Mouse (Mus musculus) c-Kit-negative CD71-positive TER-119-positive erythroid progenitor cells, embryonic 14.5 days (primary cell): ENCODE results near the gene Vmn1r235.
"Not testable (repeated sequence)": the region's sequence is repeated elsewhere in the genome, so short reads cannot be mapped to it uniquely, and the experiment has no call there.

Source experiments
- DNase-seq: peaks from one replicate; pipeline ENCODE4 v3.0.0-alpha.2; 2013; ENCODE audit warnings: low read depth, low spot score

Gene Vmn1r235

DNA sequence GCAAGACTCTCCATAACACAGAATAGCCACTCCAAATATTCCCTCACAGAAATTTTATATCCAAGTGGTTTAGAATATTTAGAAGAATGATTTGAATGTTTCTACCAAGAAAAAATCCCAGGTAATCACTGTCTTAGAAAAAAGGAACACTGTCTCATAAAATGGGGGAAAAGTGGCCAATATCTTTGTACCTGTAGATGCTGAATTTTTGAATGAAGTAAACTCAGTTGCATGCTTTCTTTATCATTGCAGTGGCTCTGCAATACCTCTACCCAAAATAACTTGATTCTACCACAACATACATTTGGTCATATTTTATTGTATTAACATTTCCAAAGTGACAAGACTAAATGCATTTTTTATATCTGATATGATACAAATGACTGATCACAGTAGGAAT lies at the start of gene Vmn1r235:
Gene Vmn1r235, plus strand, starts transcription at position 301 of the 400 bp plus-strand sequence.
- no peak for DNase-seq

DNA sequence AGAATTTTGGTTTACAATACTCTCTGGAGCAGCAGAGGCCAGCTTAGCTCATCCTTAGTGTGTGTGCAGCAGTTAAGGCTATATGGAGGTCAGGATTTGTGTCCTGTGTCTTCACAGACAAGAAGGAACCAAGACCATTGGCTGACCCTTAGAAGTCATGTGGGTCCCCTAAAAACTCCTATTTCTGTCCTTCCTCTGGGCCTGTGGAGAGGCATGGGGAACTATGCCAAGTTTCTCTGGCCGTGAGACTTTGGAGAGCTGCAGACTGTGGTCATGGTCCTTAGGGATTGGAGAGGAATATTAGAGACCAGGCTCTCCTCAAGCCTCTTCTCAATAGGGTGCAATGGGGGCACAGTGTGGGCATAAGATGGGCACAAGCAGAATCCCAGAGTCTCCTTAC lies 45.1 kb upstream of the Vmn1r235 start:
- DNase-seq = not testable (repeated sequence)

DNA sequence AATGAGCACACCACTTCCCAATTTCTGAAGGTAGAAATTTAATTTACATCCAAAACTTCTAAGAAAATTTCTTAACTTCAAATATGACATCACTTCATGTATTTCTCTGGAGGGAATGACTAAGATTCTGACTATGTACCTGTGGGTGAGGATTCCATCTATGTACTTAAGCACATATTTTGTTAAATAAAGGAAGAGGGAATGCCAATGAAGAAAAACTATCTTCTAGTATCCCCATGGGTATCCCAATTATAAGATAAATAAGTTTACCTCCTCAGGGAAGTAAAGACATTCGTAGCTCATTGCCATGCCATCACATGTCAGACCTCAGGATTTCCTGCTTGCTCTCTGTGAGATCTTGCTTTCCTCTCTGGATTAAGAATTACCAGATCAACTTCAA lies 30.4 kb upstream of the Vmn1r235 start, which contains the start of gene Vmn1r234:
Gene Vmn1r234, plus strand, starts transcription at position 301 of the 400 bp plus-strand sequence.
- DNase-seq = no peak

DNA sequence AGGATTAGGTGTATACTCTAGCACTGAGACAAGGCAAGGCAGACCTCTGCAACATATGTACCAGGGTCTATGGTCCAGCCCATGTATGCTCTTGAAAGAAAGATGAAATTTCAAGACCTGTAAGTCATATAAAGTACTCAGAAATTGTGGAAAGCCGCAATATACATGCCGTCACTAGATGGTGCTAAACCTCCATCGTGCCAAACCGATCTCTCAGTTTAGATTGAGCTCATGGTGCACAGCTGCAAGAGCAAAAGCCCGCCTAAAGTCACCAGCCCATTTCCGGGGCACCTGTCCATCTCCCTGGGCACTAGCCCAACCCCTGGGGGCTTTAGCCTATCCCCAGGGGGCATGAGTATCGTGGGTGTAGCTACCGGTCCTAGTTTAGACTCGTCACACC lies 24.6 kb upstream of the Vmn1r235 start:
- DNase-seq = no peak

DNA sequence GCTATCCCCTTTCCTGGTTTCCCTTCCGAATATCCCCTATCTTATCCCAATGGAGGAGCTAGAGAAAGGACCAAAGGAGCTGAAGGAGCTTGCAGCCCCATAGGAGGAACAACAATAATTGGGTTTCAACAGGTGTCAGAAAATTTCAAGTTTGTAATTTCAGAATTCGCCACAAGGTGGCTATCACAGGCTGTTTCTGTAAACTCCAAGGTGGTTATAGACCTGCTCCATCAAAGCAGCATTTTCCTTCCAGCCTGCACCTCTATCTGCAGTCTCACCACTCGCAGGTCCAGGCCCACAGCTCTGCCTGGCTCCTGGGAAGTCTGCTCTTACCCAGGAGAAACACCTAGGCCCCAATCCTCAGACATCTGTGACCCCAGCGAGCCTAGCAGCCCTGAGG lies 15.9 kb downstream of the Vmn1r235 start:
- DNase-seq = no peak

DNA sequence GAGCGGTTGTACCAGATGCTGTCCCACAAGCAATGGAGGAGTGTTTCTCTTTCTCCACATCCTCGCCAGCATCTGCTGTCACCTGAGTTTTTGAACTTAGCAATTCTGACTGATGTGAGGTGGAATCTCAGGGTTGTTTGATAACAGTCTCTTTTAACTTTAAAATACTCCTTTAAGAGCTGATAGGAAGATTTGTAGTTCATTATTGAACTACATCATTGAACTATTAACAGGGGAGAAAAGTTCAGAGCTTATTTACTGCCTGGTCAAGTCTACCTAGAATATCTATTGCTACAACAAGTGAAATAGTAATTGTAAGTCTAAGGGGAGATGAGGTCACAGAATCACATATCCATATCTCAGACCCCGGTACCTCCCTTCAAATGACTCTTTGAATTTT lies 26.4 kb downstream of the Vmn1r235 start, which contains the start of gene Vmn1r236:
Gene Vmn1r236, plus strand, starts transcription at position 301 of the 400 bp plus-strand sequence.
- DNase-seq = no peak

DNA sequence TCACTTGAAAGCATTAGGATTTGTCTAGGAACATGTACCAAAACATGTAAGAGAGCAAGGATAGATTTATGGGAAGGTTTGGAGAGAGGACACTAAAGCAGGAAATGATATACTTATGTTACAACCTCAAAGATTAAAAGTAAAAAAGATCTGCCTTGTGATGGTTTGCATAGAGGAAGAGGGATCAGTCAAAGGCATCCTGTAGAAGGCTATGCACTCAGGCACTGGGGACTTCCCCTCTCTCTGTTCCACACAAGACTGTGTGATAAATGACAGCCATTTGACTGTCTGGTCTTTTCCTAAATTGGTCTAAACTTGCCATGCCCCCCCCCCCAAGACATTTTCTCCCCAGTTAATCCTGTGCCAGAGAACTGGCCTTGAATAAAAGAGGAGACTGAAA lies 28.2 kb downstream of the Vmn1r235 start:
- no peak for DNase-seq

DNA sequence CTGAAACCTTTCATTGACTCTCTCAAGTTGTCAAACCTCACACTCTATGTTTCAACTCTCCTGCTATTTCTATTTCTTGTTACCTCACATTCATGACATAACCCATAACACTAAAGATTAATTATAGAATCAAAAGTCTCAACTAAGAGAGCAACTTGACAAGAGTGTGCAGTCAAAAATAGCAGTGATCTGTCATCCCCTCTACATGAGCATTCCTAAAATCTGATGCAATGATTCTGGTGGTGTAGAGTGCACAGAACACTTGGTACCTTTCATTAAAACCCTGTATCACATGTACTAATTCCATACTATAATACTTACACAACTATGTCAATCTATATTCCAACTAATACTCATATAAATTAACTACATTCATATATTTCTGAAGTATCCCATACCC lies 33.5 kb downstream of the Vmn1r235 start:
- DNase-seq = no peak

DNA sequence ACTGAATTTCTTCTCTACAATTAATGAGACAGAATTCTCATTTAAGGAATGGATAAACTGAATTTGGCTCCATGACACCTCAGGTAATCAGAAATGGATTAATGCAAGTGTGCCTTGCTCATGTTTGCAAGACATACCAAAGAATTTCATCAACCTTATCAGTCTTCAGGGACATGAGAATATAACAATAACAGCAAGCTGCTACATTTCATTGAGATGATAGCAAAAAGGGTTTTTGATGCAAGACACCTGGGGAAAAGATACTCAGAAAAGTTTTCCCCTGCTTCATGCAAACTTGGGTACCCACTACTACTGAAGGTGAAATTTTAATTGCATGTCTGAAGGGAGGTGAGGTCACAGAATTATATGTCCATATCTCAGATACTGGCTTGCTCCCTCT lies 55.4 kb downstream of the Vmn1r235 start, which contains the start of gene Vmn1r237:
Gene Vmn1r237, plus strand, starts transcription at position 301 of the 400 bp plus-strand sequence.
- no peak for DNase-seq
